Mouse (Mus musculus): Measurements from ENCODE around the gene Sorbs1. TPM values are rescaled to one million over a fixed set of nuclear protein-coding genes. Genes with fewer than 3 reads are reported as not detected.

Gene Sorbs1
- 92.4 TPM for polyA plus RNA-seq (2015; fragmentation: Illumina TruSeq; extraction: RNeasy Lipid Tissue Mini Kit (QIAGEN cat#74804); ENCODE audit: low read depth, low replicate concordance)

DNA sequence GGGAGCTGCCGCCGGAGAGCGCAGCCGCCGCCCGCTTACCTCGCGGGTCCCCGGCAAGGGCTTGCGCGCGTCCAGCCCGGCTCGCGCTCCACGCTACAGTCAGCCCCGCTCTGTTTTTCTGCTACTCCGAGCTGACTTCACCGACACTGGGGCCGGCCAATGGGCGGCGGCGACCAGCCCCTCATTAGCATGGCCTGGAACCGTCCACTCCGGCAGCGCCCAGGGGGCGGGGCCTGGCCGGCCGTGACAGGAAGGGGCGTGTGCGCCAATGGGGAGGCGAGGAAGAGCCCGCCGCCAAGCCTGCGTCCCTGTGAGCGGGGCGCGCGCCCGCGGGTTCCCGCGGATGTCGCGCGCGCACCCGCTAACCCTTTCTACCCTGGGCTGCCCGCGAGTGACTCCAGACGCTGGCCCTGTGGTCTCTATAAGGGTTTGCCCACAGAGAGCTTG lies at the start of gene Sorbs1:
Gene Sorbs1 (minus strand): TSS at position 148 of the 447 bp plus-strand sequence.

DNA sequence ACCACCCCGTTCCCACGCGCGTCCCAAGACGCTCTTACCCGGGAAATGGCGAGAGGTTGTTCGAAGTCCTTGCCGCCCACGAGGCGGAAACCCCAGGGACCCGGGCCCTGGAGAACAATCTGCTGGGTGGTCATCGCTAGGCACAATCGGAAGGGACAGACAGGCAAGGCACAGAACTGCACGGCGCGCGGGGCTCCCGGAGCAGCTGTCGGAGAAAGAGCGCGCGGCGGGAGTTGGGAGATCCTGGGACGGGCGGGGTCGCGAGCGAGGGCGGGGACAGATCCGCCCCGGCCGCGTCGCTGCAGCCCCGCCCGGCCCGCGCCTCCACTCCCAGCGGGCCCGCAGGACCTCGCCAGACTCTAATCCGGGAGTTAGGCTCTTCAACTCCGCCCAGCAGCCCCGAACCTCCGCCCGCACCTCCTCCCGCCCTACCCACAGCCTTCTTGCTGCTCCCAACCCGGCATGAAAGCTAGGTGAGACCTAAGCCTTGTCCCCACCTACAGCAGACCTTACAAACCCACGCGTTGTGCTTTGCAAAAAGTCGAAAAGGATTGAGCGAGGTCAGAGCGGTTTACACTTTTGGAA lies 242.2 kb downstream of the Sorbs1 start, which contains the start of gene Pdlim1:
Gene Pdlim1 (minus strand): TSS at position 535 of the 585 bp plus-strand sequence.

Other genes with a start within 250 kb of the Sorbs1 start
- gene Pdlim1, start 241.9 kb downstream of the Sorbs1 start, polyA plus RNA-seq (2015; fragmentation: Illumina TruSeq; extraction: RNeasy Lipid Tissue Mini Kit (QIAGEN cat#74804); ENCODE audit: low read depth, low replicate concordance): 20.5 TPM
- 18.8 TPM for gene Aldh18a1, start 74.7 kb upstream of the Sorbs1 start, polyA plus RNA-seq (2015; fragmentation: Illumina TruSeq; extraction: RNeasy Lipid Tissue Mini Kit (QIAGEN cat#74804); ENCODE audit: low read depth, low replicate concordance)
- gene Tctn3, start 98.5 kb upstream of the Sorbs1 start, polyA plus RNA-seq (2015; fragmentation: Illumina TruSeq; extraction: RNeasy Lipid Tissue Mini Kit (QIAGEN cat#74804); ENCODE audit: low read depth, low replicate concordance): 23.4 TPM
- 10.7 TPM for gene Entpd1, start 98.6 kb upstream of the Sorbs1 start, polyA plus RNA-seq (2015; fragmentation: Illumina TruSeq; extraction: RNeasy Lipid Tissue Mini Kit (QIAGEN cat#74804); ENCODE audit: low read depth, low replicate concordance)
- gene Cc2d2b, start 235.0 kb upstream of the Sorbs1 start, polyA plus RNA-seq (2015; fragmentation: Illumina TruSeq; extraction: RNeasy Lipid Tissue Mini Kit (QIAGEN cat#74804); ENCODE audit: low read depth, low replicate concordance): not detected

Data from brain, adult 10 weeks (tissue).